Mouse (Mus musculus) hindbrain, postnatal 0 days (tissue): ENCODE results near the gene Rad18. TPM values are rescaled to one million over a fixed set of nuclear protein-coding genes. Genes with fewer than 3 reads are reported as not detected.

Source experiments
- ATAC-seq: fragments of 200-750 bp; cut with Nextera tagmentation; 2 replicates; pipeline ENCODE4 v1.8.0; 2017; ENCODE audit warnings: mild to moderate bottlenecking, moderate TSS enrichment, moderate library complexity
- DNase-seq: peaks from one replicate; pipeline ENCODE4 v3.0.0-alpha.2; 2015; ENCODE audit warnings: low spot score
- H3K27ac ChIP-seq: fragments of 300-500 bp; sonication (generic); 2 replicates; pipeline ENCODE4 v1.5.1; 2014; ENCODE audit warnings: mild to moderate bottlenecking
- H3K27me3 ChIP-seq: fragments of 300-500 bp; sonication (generic); 2 replicates; pipeline ENCODE4 v1.6.1; 2014; ENCODE audit warnings: low read length, mixed read lengths; ENCODE audit not compliant: insufficient read depth
- H3K36me3 ChIP-seq: fragments of 300-500 bp; sonication (generic); 2 replicates; pipeline ENCODE4 v1.6.1; 2014; ENCODE audit warnings: low read length, mixed read lengths; ENCODE audit not compliant: insufficient read depth
- H3K4me1 ChIP-seq: fragments of 300-500 bp; sonication (generic); 2 replicates; pipeline ENCODE4 v1.6.1; 2014; ENCODE audit warnings: antibody characterized with exemption, low read length, mixed read lengths; ENCODE audit not compliant: insufficient read depth
- H3K4me2 ChIP-seq: fragments of 300-500 bp; sonication (generic); 2 replicates; pipeline ENCODE4 v1.6.1; 2014; ENCODE audit warnings: low read depth, mild to moderate bottlenecking, low read length, moderate library complexity, mixed read lengths
- H3K4me3 ChIP-seq: fragments of 300-500 bp; sonication (generic); 2 replicates; pipeline ENCODE4 v1.5.1; 2014; ENCODE audit warnings: low read length
- H3K9ac ChIP-seq: fragments of 300-500 bp; sonication (generic); replicated peaks from 2 replicates; pipeline ENCODE4 v1.6.1; 2014; ENCODE audit warnings: mild to moderate bottlenecking, low read length, moderate library complexity, mixed read lengths
- H3K9me3 ChIP-seq: fragments of 300-500 bp; sonication (generic); 2 replicates; pipeline ENCODE4 v1.6.1; 2016; ENCODE audit warnings: low read length, mixed read lengths
- CTCF ChIP-seq: IDR thresholded peaks from 2 replicates; pipeline ENCODE4 v1.5.1; 2016; ENCODE audit warnings: antibody characterized with exemption, control low read depth, low read depth
- WGBS: fragments of 180-500 bp; shearing (Covaris S2); extraction: QIAGEN DNeasy Blood & Tissue Kit; methylation state at CpG from one replicate; pipeline ENCODE4 v1.1.7; 2014; 5-methylcytosine and 5-hydroxymethylcytosine counted together
- polyA plus RNA-seq: library from polyadenylated mRNA; unstranded; fragments of >200 nt; fragmentation: Nextera tagmentation; extraction: Ambion mirVana; gene quantifications from 2 replicates; pipeline ENCODE4 v1.2.1, GENCODE M21; 2015
- total RNA-seq: library from RNA; depleted of rRNA; stranded (reverse); fragments of >200 nt; gene quantifications from 2 replicates; pipeline ENCODE4 v1.2.3, GENCODE M21; 2014

Rad18 gene
- total and polyA plus RNA-seq, 2 experiments from 2014 or later = 8.3 to 18.2 TPM

- no peaks in the 10 kb centered on the region for H3K36me3 ChIP-seq
- ATAC-seq (no peak), DNase-seq (no peak)
- no peak for TF ChIP-seq CTCF
- H3K9ac ChIP-seq = no peak overlapping the region
- H3K9me3 ChIP-seq = no peaks in the 10 kb centered on the region
- H3K4me1 ChIP-seq = no peaks in the 10 kb centered on the region
- H3K4me3 ChIP-seq = no peak overlapping the region
- no peak overlapping the region for H3K27ac ChIP-seq
- no peaks in the 10 kb centered on the region for H3K27me3 ChIP-seq
- WGBS = 95% methylated on average over 3 of the region's 3 CpGs
- no peak overlapping the region for H3K4me2 ChIP-seq
Measured at GRCm38 (mm10) chr6:112688033-112688432, 8.5 kb downstream of the Rad18 start.

- Histone ChIP-seq H3K9ac (no peak overlapping the region), H3K27ac (no peak overlapping the region), H3K9me3 (no peaks in the 10 kb centered on the region), H3K27me3 (no peaks in the 10 kb centered on the region), H3K4me1 (no peaks in the 10 kb centered on the region), H3K4me2 (no peak overlapping the region), H3K36me3 (no peaks in the 10 kb centered on the region), H3K4me3 (no peak overlapping the region)
- no peak for DNase-seq
- no peak for TF ChIP-seq CTCF
- no peak for ATAC-seq
- WGBS = 85% methylated on average over 7 of the region's 7 CpGs
Measured at GRCm38 (mm10) chr6:112686485-112686884, 10.0 kb downstream of the Rad18 start.

DNA sequence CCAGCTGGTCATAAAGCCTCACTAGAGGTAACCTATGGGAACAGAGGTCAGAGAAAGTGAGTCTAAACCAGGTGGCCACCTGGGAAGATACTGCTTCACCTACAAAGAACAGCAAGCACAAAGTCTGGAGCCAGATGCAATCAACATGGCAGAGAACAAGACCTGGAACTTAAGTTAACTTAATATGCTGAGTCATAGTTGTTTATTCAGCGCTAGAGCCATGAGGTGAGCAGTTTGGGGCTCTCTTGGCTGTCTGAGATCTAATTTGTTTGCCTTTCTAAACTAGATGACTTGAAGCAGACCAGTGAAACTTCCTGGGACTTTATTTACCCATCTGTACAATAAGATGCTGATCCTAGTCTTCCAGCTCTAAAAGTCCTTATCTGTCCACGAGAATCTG, 12.4 kb downstream of the Rad18 start:
- H3K4me1 ChIP-seq = no peaks in the 10 kb centered on the region
- H3K4me2 ChIP-seq = no peak overlapping the region
- no peak overlapping the region for H3K4me3 ChIP-seq
- no peaks in the 10 kb centered on the region for H3K36me3 ChIP-seq
- ATAC-seq = no peak
- H3K27ac ChIP-seq = no peak overlapping the region
- TF ChIP-seq CTCF = no peak
- H3K9ac ChIP-seq = no peak overlapping the region
- no peaks in the 10 kb centered on the region for H3K27me3 ChIP-seq
- 93% methylated on average over 2 of the region's 2 CpGs for WGBS
- H3K9me3 ChIP-seq = no peaks in the 10 kb centered on the region
- no peak for DNase-seq

DNA sequence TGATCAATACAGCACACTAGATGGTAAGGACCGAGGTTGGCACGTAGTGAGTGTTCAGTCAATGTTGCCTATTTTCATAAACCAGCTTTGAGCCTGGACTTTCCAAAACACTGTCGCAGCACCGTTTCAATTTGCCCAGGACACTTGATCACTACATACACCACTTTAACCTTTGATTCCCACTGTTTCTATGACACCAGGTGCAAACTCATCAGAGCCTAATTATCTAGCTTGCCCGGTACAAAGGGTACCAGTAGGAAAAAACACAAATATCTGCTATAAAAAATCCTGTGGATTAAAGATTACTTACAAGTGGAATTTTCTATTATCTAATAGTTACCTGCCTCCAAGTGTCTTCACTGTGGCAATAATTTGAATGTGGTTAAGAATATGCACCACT, 64.4 kb downstream of the Rad18 start:
- no peaks in the 10 kb centered on the region for H3K36me3 ChIP-seq
- no peaks in the 10 kb centered on the region for H3K9me3 ChIP-seq
- H3K27ac ChIP-seq = no peak overlapping the region
- WGBS = 89% methylated on average over 5 of the region's 5 CpGs
- DNase-seq = no peak
- H3K4me2 ChIP-seq = no peak overlapping the region
- no peak for ATAC-seq
- no peak overlapping the region for H3K9ac ChIP-seq
- no peaks in the 10 kb centered on the region for H3K4me1 ChIP-seq
- TF ChIP-seq CTCF = no peak
- H3K27me3 ChIP-seq = no peaks in the 10 kb centered on the region
- no peak overlapping the region for H3K4me3 ChIP-seq

GRCm38 (mm10) chr6:112630291-112630690, 66.2 kb downstream of the Rad18 start:
- H3K27me3 ChIP-seq = no peaks in the 10 kb centered on the region
- ATAC-seq = no peak
- H3K9me3 ChIP-seq = no peaks in the 10 kb centered on the region
- no peak for DNase-seq
- H3K9ac ChIP-seq = no peak overlapping the region
- 88% methylated on average over 4 of the region's 4 CpGs for WGBS
- no peak overlapping the region for H3K4me2 ChIP-seq
- TF ChIP-seq CTCF = no peak
- no peaks in the 10 kb centered on the region for H3K36me3 ChIP-seq
- H3K27ac ChIP-seq = no peak overlapping the region
- H3K4me1 ChIP-seq = no peaks in the 10 kb centered on the region
- no peak overlapping the region for H3K4me3 ChIP-seq

GRCm38 (mm10) chr6:112628301-112628700, 68.2 kb downstream of the Rad18 start:
- Histone ChIP-seq H3K9ac (no peak overlapping the region), H3K27ac (no peak overlapping the region), H3K4me2 (no peak overlapping the region), H3K4me3 (no peak overlapping the region), H3K27me3 (no peaks in the 10 kb centered on the region), H3K4me1 (no peaks in the 10 kb centered on the region), H3K9me3 (no peaks in the 10 kb centered on the region), H3K36me3 (no peaks in the 10 kb centered on the region)
- no peak for ATAC-seq
- TF ChIP-seq CTCF = no peak
- 84% methylated on average over 8 of the region's 8 CpGs for WGBS
- no peak for DNase-seq

DNA sequence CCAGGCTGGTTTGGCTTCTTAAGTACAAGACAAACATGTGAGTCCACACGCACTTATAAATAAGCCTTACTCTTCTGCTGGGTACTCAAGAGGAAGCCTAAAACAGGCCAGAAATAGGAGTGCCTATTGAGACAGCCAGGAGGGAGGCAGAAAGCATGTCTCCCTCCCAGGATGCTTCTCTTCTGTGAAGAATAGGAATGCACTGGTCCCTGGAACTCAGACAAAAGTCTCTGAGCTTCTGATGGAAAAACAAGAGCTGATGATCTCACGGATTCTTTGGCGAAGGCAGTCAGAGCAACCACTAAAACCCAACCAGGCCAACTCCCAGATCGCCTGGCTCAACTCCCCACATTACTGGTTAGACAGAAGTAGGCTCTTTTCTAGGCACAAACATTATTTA, 74.2 kb downstream of the Rad18 start:
- DNase-seq (no peak), ATAC-seq (no peak)
- 77% methylated on average over 4 of the region's 4 CpGs for WGBS
- Histone ChIP-seq H3K9ac (no peak overlapping the region), H3K4me2 (no peak overlapping the region), H3K27ac (no peak overlapping the region), H3K36me3 (no peaks in the 10 kb centered on the region), H3K4me1 (no peaks in the 10 kb centered on the region), H3K27me3 (no peaks in the 10 kb centered on the region), H3K4me3 (no peak overlapping the region), H3K9me3 (no peaks in the 10 kb centered on the region)
- TF ChIP-seq CTCF = no peak
